Mouse (Mus musculus) cortical plate, adult 2 months (tissue): ENCODE data around the gene Pax5.

Source experiments
- CTCF ChIP-seq: fragments of 200-500 bp; IDR thresholded peaks from 2 replicates; pipeline ENCODE4 v1.5.1; 2011; ENCODE audit warnings: mild to moderate bottlenecking, control low read depth, low read length; ENCODE audit not compliant: insufficient read depth; ENCODE audit errors: extremely low read depth
- POLR2A ChIP-seq: fragments of 200-500 bp; IDR thresholded peaks from 2 replicates; pipeline ENCODE4 v1.6.1; 2011; ENCODE audit warnings: mild to moderate bottlenecking, low read length, control low read depth; ENCODE audit not compliant: insufficient read depth; ENCODE audit errors: extremely low read depth

GRCm38 (mm10) chr4:44597965-44598364 is 112.3 kb downstream of the Pax5 start:
- TF ChIP-seq CTCF (no peak), POLR2A (no peak)
